Mouse (Mus musculus): ENCODE results near the gene Mug2.
"Not testable (repeated sequence)": the region's sequence is repeated elsewhere in the genome, so short reads cannot be mapped to it uniquely, and the experiment has no call there.

Mug2 gene

DNA sequence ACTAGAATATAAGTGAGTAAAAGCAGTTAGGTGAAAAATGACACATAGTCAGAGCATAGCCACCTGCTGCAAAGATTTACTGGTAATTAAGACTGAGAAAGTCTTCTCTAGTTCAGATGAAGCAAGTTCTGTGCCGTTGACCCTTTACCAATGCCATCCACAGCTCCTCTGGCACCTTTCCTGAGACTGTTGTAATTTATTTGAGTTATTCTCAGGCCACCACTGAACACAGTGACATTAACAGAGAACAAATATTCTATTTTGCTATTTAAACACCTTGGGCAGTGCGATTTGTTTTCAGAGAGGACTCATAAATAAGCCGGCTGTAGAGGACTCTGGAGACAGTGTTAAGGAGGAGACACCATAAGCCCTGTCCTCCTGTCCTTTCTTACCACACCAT is at the start of gene Mug2:
Mug2 (plus strand) TSS at position 301 of the 400 bp plus-strand sequence.
- not testable (repeated sequence) for DNase-seq (ENCODE audit: low read depth, low spot score)

DNA sequence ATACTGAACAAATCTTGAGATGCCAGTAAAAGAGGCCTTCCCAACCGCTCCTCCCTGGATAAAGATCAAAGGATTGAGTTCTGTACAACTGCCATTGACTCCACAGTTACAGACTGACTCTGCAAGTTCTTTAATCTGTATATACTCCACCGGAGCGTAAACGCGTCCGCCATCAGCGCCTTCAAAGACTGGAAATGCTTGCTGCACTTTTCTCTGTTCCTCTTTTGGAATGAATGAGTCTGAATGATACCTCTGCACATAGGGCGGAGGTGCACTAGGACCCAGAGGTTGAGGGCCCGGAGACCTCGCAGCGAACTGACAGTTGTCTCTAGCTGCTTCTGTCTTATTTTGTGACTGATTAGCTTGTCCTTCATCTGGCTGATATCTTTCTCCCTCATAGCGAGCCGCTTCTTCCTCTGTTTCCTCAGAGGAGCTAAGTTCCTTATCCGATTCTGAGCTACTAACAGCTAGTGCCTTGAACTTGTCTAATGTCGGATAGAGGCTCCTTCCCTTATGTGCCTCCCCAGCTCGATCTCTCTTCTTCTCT is 48.7 kb upstream of the Mug2 start:
- DNase-seq (ENCODE audit: low read depth, low spot score) = not testable (repeated sequence)

DNA sequence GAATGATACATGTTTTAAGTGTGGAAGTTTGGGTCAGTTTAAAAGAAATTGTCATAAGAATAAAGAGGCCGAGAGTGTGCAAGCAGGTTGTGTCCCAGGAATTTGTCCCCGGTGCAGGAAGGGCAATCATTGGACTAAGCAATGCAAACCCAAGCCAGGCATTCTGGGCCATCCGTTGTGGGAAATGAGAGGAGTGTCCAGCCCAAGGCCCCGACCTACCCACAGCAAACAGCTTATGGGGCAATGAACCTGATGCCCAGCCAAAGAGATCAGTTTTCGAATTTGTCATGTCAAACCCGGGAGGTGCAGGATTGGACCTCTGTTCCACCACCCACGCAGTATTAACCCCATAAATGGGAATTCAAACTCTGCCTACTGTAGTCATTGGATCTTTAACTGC is 30.9 kb upstream of the Mug2 start:
- no peak for DNase-seq (ENCODE audit: low read depth, low spot score)

DNA sequence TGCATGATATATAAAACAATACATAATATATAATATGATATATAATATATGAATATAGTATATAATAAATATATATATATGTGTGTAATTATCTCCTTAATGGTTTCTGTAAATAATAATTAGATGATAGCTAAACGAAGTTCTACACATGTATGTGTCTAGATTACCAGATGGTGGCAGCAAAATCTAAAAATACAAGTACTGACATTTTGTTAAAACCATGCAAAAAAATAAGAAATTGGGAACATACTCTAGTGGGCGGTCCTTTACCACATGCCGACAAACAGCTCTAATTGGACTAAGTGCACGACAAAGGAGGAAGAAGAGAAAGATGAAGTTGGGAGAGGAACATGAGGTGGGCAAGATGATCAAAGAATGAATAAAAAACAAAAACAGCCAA is 94.3 kb downstream of the Mug2 start:
- no peak for DNase-seq (ENCODE audit: low read depth, low spot score)

DNA sequence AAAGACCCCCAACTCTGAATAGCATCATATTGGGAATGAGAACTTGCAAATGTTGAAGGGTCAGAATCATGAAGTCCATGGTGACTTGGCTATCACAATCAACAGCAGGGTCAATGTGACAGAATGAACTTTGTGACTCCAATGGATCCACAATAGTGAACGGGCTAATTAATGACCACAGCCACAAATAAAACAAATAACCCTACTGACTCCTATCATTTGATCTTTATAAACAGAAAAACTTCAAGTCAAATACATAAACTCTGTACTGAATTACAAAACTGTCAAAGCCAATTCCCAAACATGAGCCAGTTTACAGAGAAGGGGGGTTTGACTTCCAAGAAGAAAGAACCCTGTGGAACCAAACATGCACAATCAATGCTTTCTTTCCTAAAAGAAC is 95.1 kb downstream of the Mug2 start:
- DNase-seq (ENCODE audit: low read depth, low spot score) = no peak

DNA sequence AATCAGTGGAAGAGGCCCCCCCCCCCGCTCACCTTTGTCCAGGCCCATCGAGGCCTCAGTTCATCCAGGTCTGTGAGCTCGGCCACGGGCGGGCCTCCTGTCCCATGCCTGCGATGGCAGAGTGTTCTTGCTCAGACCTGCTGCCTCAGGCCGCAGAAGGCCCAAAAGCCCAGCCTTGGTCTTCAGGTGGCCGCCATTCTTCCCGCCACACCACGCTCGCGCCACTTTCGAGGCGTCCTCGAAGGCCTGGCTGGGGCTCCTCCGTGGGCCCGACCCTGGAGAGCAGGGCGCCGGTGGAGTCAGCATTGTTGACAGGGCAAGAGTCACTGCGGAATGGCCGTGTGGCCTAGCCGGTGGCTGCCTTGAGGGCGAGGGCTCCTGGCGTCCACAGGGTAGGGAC is 110.4 kb downstream of the Mug2 start:
- no peak for DNase-seq (ENCODE audit: low read depth, low spot score)

DNA sequence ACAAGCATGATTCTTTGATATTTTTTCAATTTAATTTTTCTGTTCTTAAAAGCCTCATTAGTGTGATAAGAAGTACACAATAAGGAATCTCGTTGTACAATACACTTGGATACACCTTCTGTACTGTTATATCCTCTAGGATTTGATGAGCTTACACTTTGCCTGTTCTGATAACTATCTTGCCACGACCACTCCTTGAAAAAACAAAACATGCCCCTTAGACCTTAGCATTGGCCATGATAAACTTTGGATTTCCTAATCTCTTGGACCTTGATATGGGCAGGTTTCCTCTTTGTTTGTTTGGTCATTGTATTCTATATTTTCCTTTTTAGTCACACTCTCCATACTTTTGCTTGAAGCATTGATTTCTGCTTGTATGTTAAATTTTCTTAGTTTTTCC is 123.0 kb downstream of the Mug2 start:
- DNase-seq (ENCODE audit: low read depth, low spot score) = no peak

All from 3T3-L1 (cell line).